Comparison of ENCODE assay signal across 21 mouse cellular contexts in genomic region chr3:135547298-135547697, GRCm38 (mm10).
"Had no signal": no experiment of that assay in that cellular context is flagged by ENCODE, and none has a peak within 500 bp of the region (broad histone marks: within the 10 kb centered on the region; RNA-seq: fewer than 3 reads in every experiment).

No protein-coding gene starts in this region.

- H3K9me3 ChIP-seq: kidney, embryonic 15.5 days; liver, embryonic 13.5 days; megakaryocyte, embryonic 14.5 days; midbrain, embryonic 10.5 days; midbrain, embryonic 13.5 days; neural tube, embryonic 13.5 days had no signal

- H3K4me3 ChIP-seq: kidney, embryonic 15.5 days; left cerebral cortex, adult 2 months; liver, embryonic 13.5 days; megakaryocyte, embryonic 14.5 days; midbrain, embryonic 10.5 days; midbrain, embryonic 13.5 days; myocyte; neural tube, embryonic 13.5 days had no signal

- H3K4me1 ChIP-seq: kidney, embryonic 15.5 days; liver, embryonic 13.5 days; megakaryocyte, embryonic 14.5 days; midbrain, embryonic 13.5 days; neural tube, embryonic 13.5 days had no signal

- H3K27ac ChIP-seq: kidney, embryonic 15.5 days; left cerebral cortex, adult 2 months; liver, embryonic 13.5 days; macrophage; midbrain, embryonic 10.5 days; midbrain, embryonic 13.5 days; neural tube, embryonic 13.5 days; stomach, postnatal 0 days had no signal

- DNase-seq: kidney, adult 11 months; kidney, adult 8-10 months; kidney, postnatal 10 days; kidney, postnatal 36 days; layer of hippocampus, postnatal 36 days; liver, embryonic 13.5 days; lung, adult 2 months; lung, postnatal 14 days; retina, postnatal 1 day; thymus, adult 2 months; thymus, postnatal 14 days; thymus, postnatal 4 days had no signal

- H3K27me3 ChIP-seq: kidney, embryonic 15.5 days; liver, embryonic 13.5 days; megakaryocyte, embryonic 14.5 days; midbrain, embryonic 13.5 days; neural tube, embryonic 13.5 days had no signal

- H3K9ac ChIP-seq: kidney, embryonic 15.5 days; liver, embryonic 13.5 days; midbrain, embryonic 13.5 days; neural tube, embryonic 13.5 days had no signal

- H3K36me3 ChIP-seq: midbrain, embryonic 10.5 days; midbrain, embryonic 13.5 days; neural tube, embryonic 13.5 days had no signal
